Mouse (Mus musculus): ENCODE results near the gene Cd72. TPM values are rescaled to one million over a fixed set of nuclear protein-coding genes. Genes with fewer than 3 reads are reported as not detected.
"Not testable (repeated sequence)": the region's sequence is repeated elsewhere in the genome, so short reads cannot be mapped to it uniquely, and the experiment has no call there.

Gene Cd72
- polyA plus RNA-seq, 1 experiment from 2014 or later = 2.4 TPM

GRCm38 (mm10) chr4:43492101-43492820 is 37.8 kb upstream of the Cd72 start:
- WGBS = 48% methylated on average over 12 of the region's 12 CpGs

GRCm38 (mm10) chr4:43490801-43491200 is 36.4 kb upstream of the Cd72 start:
- DNase-seq (ENCODE audit: extremely low spot score, low spot score) = no peak
- peaks cover 7% of the 10 kb centered on the region for H3K36me3 ChIP-seq (replicated peaks)
- H3K4me3 ChIP-seq = no peak overlapping the region
- H3K27me3 ChIP-seq (ENCODE audit: poor library complexity, severe bottlenecking) = peaks cover 12% of the 10 kb centered on the region
- peaks cover 15% of the 10 kb centered on the region for H3K4me1 ChIP-seq
- 92% methylated on average over 5 of the region's 5 CpGs for WGBS
- H3K27ac ChIP-seq = no peak overlapping the region
- H3K9me3 ChIP-seq = no peaks in the 10 kb centered on the region; the same call in 1 of the 2 replicates

More at GRCm38 (mm10) chr4:43492101-43492820, 37.8 kb upstream of the Cd72 start:
- H3K27ac ChIP-seq = no peak overlapping the region
- DNase-seq (ENCODE audit: extremely low spot score, low spot score) = no peak
- H3K36me3 ChIP-seq (replicated peaks) = peaks cover 21% of the 10 kb centered on the region
- peak overlapping the region; percentile 71 for H3K4me3 ChIP-seq
- peaks cover 29% of the 10 kb centered on the region for H3K4me1 ChIP-seq
- H3K27me3 ChIP-seq (ENCODE audit: poor library complexity, severe bottlenecking) = peaks cover 22% of the 10 kb centered on the region
- H3K9me3 ChIP-seq = no peaks in the 10 kb centered on the region; the same call in 1 of the 2 replicates

DNA sequence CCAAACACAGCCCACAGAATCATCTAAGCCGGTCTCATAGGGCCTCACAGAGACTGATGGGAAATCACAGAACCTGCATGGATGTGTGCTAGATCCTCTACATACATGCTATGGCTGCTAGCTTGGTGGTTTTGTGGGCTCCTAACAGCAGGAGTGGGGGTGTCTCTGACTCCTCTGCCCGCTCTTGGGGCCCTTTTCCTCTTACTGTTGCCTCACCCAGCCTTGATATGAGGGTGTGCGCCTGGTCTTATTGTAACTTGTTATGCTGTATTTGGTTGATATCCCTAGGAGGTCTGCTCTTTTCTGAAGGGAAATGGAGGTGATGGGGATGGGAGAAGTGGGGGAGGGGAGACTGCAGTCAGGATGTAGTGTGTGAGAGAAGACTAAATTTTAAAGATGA is 35.2 kb upstream of the Cd72 start:
- peaks cover 4% of the 10 kb centered on the region; the same call in 1 of the 2 replicates for H3K9me3 ChIP-seq
- H3K4me1 ChIP-seq = peaks cover 9% of the 10 kb centered on the region
- no peak overlapping the region for H3K4me3 ChIP-seq
- H3K27ac ChIP-seq = no peak overlapping the region
- WGBS = 88% methylated on average over 3 of the region's 3 CpGs
- H3K36me3 ChIP-seq (replicated peaks) = no peaks in the 10 kb centered on the region
- no peak for DNase-seq (ENCODE audit: extremely low spot score, low spot score)
- H3K27me3 ChIP-seq (ENCODE audit: poor library complexity, severe bottlenecking) = no peaks in the 10 kb centered on the region

DNA sequence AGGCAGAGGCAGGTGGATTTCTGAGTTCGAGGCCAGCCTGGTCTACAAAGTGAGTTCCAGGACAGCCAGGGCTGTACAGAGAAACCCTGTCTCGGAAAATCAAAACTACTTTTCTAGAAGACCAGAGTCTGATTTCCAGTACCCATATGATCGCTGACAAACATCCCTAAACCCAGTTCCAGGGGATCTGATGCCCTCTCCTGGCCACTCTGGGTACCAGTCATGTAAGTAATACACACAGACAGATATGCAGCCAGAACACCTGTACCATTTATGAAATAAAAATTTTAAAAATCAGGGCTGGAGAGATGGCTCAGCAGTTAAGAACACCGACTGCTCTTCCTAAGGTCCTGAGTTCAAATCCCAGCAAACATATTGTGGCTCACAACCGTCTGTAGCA is 31.2 kb upstream of the Cd72 start:
- not testable (repeated sequence) for DNase-seq (ENCODE audit: extremely low spot score, low spot score)
- WGBS = 86% methylated on average over 5 of the region's 5 CpGs

DNA sequence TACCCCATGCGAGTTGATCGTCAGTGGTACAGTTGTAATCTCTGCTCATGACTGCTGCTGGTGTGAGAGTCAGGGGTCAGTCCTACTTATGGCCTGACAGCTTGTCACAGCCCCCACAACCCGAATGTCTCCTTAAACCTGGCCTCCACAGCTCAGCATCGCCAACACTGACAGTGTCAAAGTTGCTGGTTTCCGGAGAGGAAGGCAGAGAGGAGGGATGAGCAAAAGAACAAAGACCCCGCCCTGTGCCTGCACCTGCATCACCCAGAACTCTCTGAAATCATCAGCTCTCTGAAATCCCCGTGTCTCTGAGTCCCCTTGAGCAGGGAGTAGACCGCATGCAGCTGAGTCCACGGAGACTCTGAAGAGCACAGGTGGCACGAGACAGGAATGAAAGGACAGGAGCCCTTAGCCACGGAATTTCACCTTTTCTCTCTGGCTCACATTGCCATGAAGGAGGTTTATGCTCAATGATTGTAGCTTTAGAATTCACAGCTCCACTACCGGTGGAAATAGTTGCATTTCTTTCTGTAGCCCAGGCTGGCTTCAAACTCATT is 29.2 kb upstream of the Cd72 start, which contains the start of gene Sit1:
TSS of gene Sit1 (minus strand) at position 200 of the 557 bp plus-strand sequence.
- Histone ChIP-seq H3K4me3 (no peak within 1 kb of the TSS), H3K4me1 (peaks cover 8% of the 10 kb centered on the region), H3K27ac (no peak within 1 kb of the TSS), H3K9me3 (peaks cover 4% of the 10 kb centered on the region; the same call in 1 of the 2 replicates), H3K36me3 (replicated peaks) (no peaks in the 10 kb centered on the region), H3K27me3 (ENCODE audit: poor library complexity, severe bottlenecking) (peaks cover 6% of the 10 kb centered on the region)
- DNase-seq (ENCODE audit: extremely low spot score, low spot score) = no peak
- WGBS = 69% methylated on average over 12 of the region's 12 CpGs

More for the DNA sequence above, 31.2 kb upstream of the Cd72 start:
- H3K27ac ChIP-seq; H3K36me3 ChIP-seq (replicated peaks); H3K4me1 ChIP-seq; H3K9me3 ChIP-seq; H3K4me3 ChIP-seq; H3K27me3 ChIP-seq (ENCODE audit: poor library complexity, severe bottlenecking): not testable (repeated sequence)

- Histone ChIP-seq H3K27ac (no peak overlapping the region), H3K27me3 (ENCODE audit: poor library complexity, severe bottlenecking) (peaks cover 6% of the 10 kb centered on the region), H3K4me3 (no peak overlapping the region), H3K4me1 (peaks cover 11% of the 10 kb centered on the region), H3K36me3 (replicated peaks) (no peaks in the 10 kb centered on the region), H3K9me3 (peaks cover 4% of the 10 kb centered on the region; the same call in 1 of the 2 replicates)
- DNase-seq (ENCODE audit: extremely low spot score, low spot score) = no peak
- WGBS = 83% methylated on average over 10 of the region's 10 CpGs
Measured at GRCm38 (mm10) chr4:43482591-43482990, 28.2 kb upstream of the Cd72 start.

DNA sequence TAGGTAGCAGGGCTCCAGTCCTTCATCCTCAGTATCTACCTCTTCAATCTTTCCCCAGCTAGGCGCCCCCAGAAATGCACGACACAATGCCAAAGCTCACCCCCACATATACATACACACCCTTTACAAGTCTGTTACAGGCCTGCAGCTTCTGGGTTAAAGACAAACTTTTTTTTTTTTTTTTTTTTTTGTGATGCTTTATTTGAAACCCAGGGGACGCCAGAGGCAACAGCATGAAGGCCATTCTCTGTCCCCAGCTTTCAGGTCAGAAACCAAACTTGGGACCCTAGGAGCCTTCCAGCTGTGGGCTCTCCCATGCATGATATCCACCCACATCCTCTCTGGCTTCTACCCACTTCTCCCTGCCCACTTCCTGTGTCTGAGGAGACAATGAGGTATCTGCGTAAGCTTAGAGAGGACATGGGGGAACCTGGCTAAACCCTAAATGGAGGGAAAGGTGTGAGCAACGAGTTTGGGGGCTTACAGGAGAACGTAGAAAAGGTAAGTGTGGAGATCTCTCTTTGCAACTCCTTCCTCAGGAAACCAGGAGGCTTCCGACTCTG is 27.5 kb upstream of the Cd72 start:
- Histone ChIP-seq H3K4me3 (no peak overlapping the region), H3K27me3 (ENCODE audit: poor library complexity, severe bottlenecking) (peaks cover 6% of the 10 kb centered on the region), H3K27ac (no peak overlapping the region), H3K36me3 (replicated peaks) (no peaks in the 10 kb centered on the region), H3K9me3 (peaks cover 4% of the 10 kb centered on the region; the same call in 1 of the 2 replicates), H3K4me1 (peaks cover 11% of the 10 kb centered on the region)
- WGBS = 77% methylated on average over 7 of the region's 7 CpGs
- DNase-seq (ENCODE audit: extremely low spot score, low spot score) = no peak

DNA sequence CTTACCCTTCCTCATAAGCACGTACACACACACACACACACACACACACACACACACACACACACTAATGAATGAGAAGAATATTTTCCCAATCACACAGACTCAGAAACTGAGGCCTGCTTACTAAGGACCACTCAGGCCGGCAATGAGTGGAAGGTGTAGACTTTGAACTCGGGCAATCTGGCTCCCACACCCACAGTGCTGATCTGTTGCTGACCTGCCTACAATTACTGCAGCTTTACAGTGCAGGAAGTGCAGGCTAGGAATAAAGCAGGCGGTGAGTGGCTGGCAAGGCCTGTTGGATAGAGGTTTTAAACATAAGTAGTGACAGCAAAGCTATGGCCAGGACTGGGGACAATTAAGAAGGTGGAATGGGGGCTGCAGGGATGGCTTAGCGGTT is 26.6 kb upstream of the Cd72 start:
- Histone ChIP-seq H3K4me1 (peaks cover 11% of the 10 kb centered on the region), H3K27ac (no peak overlapping the region), H3K4me3 (no peak overlapping the region), H3K36me3 (replicated peaks) (no peaks in the 10 kb centered on the region), H3K27me3 (ENCODE audit: poor library complexity, severe bottlenecking) (peaks cover 6% of the 10 kb centered on the region), H3K9me3 (peaks cover 4% of the 10 kb centered on the region; the same call in 1 of the 2 replicates)
- WGBS = 90% methylated on average over 5 of the region's 5 CpGs
- DNase-seq (ENCODE audit: extremely low spot score, low spot score) = no peak

- peak; percentile 60 for DNase-seq (ENCODE audit: extremely low spot score, low spot score)
- Histone ChIP-seq H3K4me3 (peak overlapping the region; percentile 36), H3K27ac (peak overlapping the region; percentile 79), H3K36me3 (replicated peaks) (no peaks in the 10 kb centered on the region), H3K9me3 (no peaks in the 10 kb centered on the region), H3K27me3 (ENCODE audit: poor library complexity, severe bottlenecking) (peaks cover 6% of the 10 kb centered on the region), H3K4me1 (peaks cover 11% of the 10 kb centered on the region)
- 51% methylated on average over 24 of the region's 24 CpGs for WGBS
Measured at GRCm38 (mm10) chr4:43478906-43479832, 24.7 kb upstream of the Cd72 start.

DNA sequence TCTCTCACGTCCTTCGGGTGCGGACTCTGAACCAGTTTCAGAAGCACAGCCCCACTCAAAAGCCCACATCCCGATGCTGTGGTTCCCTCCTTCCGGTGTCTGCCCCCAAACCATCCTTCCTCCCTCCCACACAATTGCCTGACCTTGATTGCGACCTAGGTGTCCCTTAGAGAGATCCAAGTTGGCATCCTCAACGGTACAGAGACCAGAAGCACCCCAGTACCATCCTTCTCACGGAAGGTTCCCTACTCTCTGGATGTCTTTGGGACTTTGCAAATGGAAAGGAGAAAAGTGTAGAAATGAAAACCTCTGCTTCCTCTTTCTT is 24.1 kb upstream of the Cd72 start:
- no peaks in the 10 kb centered on the region for H3K9me3 ChIP-seq
- no peak for DNase-seq (ENCODE audit: extremely low spot score, low spot score)
- H3K36me3 ChIP-seq (replicated peaks) = no peaks in the 10 kb centered on the region
- WGBS = 54% methylated on average over 8 of the region's 8 CpGs
- peak overlapping the region; percentile 40 for H3K4me3 ChIP-seq
- H3K4me1 ChIP-seq = peaks cover 11% of the 10 kb centered on the region
- peak overlapping the region; percentile 79 for H3K27ac ChIP-seq
- peaks cover 6% of the 10 kb centered on the region for H3K27me3 ChIP-seq (ENCODE audit: poor library complexity, severe bottlenecking)

DNA sequence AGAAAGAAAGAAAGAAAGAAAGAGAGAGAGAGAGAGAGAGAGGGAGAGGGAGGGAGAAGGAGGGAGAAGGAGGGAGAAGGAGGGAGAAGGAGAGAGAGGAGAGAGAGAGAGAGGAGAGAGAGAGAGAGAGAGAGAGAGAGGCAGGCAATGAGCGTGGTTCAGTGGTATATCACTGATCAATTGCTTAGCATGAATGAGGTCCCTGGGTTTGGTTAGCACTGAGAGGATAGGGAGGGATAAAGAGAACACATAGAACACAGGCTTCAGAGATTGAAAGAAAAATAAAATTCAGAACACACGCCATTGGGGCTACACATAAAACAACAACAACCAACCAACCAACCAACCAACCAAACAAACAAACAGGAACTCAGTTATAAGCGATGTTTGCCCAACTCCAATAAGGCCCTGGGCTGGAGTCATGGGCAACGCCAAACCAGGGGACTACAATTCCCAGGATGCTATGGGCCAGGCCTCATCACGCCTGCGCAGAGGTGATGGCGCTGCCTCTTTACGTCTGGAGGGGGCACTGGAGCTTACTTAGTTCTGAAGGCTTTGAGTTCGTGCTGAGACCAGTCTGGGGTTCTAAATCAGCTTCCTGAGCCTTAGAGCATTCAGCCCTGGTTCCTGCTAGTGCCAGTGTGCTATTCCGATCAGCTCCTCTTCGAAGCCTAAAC is 23.6 kb upstream of the Cd72 start:
- DNase-seq (ENCODE audit: extremely low spot score, low spot score) = peak; percentile 84
- Histone ChIP-seq H3K4me1 (peaks cover 11% of the 10 kb centered on the region), H3K27me3 (ENCODE audit: poor library complexity, severe bottlenecking) (peaks cover 6% of the 10 kb centered on the region), H3K4me3 (peak overlapping the region; percentile 40), H3K27ac (peak overlapping the region; percentile 79), H3K9me3 (no peaks in the 10 kb centered on the region), H3K36me3 (replicated peaks) (no peaks in the 10 kb centered on the region)
- WGBS = 15% methylated on average over 11 of the region's 11 CpGs

GRCm38 (mm10) chr4:43476604-43477003 is 22.2 kb upstream of the Cd72 start:
- H3K4me3 ChIP-seq = no peak overlapping the region
- no peak overlapping the region for H3K27ac ChIP-seq
- peaks cover 11% of the 10 kb centered on the region for H3K4me1 ChIP-seq
- no peaks in the 10 kb centered on the region for H3K36me3 ChIP-seq (replicated peaks)
- no peaks in the 10 kb centered on the region; the same call in 1 of the 2 replicates for H3K27me3 ChIP-seq (ENCODE audit: poor library complexity, severe bottlenecking)
- 91% methylated on average over 6 of the region's 6 CpGs for WGBS
- H3K9me3 ChIP-seq = no peaks in the 10 kb centered on the region
- DNase-seq (ENCODE audit: extremely low spot score, low spot score) = no peak

All from forebrain, embryonic 10.5 days (tissue).